Mouse (Mus musculus): ENCODE measurements around the gene Gm28308.

Gene Gm28308

GRCm38 (mm10) chr6:52231885-52232567 is 18.9 kb upstream of the Gm28308 start:
- DNase-seq (ENCODE audit: low spot score) = no peak

DNA sequence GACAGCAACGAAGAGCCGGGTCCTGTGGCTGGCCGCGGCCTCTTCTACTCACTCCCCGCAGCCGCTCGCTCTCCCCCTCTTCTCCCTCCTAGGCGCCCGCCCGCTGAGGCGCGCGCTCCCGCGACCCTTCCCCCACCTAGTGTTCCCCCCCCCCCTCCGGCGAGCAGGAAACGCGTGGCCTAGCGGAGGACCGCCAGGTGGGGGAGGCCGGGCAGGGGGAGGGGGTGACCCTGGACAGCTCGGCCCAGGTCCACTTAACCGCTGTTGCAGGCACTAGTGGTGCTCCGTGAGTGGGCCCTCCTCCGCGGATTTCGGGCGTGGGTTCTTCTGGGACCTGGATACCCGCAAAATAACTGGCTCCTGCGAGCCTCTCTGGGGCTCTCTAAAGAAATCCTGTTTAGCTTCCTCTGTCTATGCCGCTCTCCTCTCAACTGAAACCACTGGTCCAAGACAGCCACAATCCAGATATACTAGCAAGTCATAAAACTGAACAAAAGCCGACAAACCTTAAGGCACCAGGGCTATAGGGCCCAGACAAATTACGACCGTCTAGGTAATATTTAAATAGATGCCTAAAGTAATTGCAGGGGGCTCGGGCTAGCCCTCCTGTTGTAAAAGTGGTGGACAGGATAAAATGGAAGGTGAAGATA is 17.5 kb upstream of the Gm28308 start, which contains the start of gene Hoxa9:
Gene Hoxa9 (minus strand): TSS at position 574 of the 650 bp plus-strand sequence.
- DNase-seq (ENCODE audit: low spot score) = no peak

- DNase-seq (ENCODE audit: low spot score) = no peak
Observed at GRCm38 (mm10) chr6:52229558-52230416, 16.6 kb upstream of the Gm28308 start.

- DNase-seq (ENCODE audit: low spot score) = no peak
Observed at GRCm38 (mm10) chr6:52228475-52229465, 15.6 kb upstream of the Gm28308 start.

- DNase-seq (ENCODE audit: low spot score) = no peak
Observed at GRCm38 (mm10) chr6:52227470-52228222, 14.5 kb upstream of the Gm28308 start.

GRCm38 (mm10) chr6:52226569-52227257 is 13.6 kb upstream of the Gm28308 start:
- no peak for DNase-seq (ENCODE audit: low spot score)

GRCm38 (mm10) chr6:52225612-52226568 is 12.8 kb upstream of the Gm28308 start:
- no peak for DNase-seq (ENCODE audit: low spot score)

GRCm38 (mm10) chr6:52224895-52225611 is 11.9 kb upstream of the Gm28308 start:
- no peak for DNase-seq (ENCODE audit: low spot score)

DNA sequence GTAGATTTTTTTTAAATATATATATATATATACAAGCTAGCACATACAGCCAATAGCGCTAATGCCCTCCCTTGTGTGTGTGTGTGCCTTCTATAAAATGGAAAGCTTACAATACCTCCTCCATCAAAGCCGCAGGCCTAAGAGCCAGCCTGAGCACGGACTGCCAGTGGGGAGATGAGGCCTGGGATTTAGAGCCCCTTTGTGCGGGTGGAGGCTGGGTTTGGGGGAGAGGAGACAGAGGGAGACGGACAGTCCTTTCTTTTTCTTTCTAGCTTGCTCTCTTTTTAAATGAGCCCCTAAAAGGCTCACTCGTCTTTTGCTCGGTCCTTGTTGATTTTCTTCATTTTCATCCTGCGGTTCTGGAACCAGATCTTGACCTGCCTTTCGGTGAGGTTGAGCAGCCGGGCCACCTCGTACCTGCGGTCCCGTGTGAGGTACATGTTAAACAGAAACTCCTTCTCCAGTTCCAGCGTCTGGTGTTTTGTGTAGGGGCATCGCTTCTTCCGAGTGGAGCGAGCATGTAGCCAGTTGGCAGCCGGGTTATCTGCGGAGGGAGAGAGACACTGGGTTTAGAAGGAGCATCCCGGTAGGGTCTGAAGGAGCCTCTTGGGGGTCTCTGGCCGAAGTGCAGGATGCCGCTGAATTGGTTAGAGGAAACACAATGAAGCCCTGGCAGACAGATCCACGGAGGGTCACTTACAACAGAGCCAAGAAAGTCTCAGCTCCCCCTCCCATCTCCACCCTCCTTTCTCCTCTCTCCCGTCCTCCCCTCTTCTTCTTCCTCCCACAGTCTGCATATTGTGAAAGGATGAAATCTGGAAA is 11.0 kb upstream of the Gm28308 start:
- peak; percentile 33 for DNase-seq (ENCODE audit: low spot score)

- peak; percentile 33 for DNase-seq (ENCODE audit: low spot score)
Observed at GRCm38 (mm10) chr6:52222729-52223128, 9.6 kb upstream of the Gm28308 start.

DNA sequence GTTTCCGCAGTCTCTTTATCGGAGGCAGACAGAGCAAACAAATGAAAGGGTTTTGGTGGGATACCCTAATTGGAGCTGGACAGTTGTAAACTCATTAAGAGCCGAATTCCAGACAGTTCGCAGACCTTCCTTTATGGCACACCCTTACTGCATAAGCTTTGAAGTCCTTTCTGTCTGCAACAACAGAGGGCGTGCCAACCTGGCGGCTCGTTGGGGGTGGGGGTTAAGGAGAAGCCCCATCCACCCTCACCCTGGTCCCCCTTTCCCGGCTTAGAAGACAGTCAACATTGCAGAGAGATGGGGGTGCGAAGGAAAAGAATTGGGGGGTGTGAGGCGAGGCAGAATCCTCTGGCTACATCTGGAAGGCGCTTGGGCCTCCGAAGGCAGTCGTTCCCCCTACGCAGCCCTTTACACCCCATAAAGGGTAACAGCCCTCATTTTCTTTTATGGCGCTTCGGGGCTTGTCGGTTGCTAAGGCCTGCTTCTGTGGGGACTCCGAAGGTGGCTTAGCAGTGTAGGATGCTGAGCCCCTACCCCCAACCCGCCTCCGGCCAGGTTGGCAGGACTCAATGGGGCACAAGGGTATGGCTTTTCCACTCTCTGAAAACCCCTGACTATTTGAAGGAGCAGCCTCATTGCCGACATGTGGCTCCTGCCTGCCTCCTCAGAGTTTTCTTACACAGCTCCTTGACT is 9.0 kb upstream of the Gm28308 start:
- peak; percentile 50 for DNase-seq (ENCODE audit: low spot score)

DNA sequence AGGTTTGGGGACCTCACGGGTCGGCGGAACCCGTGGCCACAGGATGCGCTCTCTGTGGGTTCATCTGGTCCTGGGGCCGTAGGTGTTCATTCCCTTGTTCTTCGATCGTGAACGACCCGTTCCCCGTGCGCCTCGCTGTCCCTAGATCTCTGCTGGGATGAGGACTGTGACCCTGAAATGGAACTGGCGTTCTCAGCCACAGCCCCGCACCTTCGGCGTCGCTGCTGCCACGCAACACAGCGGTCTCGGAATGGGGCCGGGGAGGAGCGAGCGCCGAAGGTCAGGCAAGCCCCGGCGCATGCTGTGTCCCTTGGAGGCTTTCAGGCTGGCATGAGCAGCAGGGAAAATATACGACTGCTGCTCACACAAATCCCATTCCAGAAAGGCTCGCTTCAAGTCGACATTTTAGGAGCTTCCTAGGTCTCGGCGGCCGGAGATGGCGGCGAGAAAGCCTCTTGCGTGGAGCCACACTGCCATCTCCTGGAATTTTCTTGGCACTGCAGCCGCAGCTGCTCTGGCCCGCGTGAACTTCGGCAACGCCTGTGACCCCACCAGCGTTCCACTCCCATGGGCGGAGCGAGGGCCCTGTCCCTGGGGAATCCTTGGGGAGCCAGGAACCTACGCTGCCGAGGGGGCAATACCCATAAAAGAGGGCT is 8.3 kb upstream of the Gm28308 start, which contains the start of gene Hoxa7:
Gene Hoxa7 (minus strand): TSS at position 518 of the 656 bp plus-strand sequence.
- DNase-seq (ENCODE audit: low spot score) = peak; percentile 93

DNA sequence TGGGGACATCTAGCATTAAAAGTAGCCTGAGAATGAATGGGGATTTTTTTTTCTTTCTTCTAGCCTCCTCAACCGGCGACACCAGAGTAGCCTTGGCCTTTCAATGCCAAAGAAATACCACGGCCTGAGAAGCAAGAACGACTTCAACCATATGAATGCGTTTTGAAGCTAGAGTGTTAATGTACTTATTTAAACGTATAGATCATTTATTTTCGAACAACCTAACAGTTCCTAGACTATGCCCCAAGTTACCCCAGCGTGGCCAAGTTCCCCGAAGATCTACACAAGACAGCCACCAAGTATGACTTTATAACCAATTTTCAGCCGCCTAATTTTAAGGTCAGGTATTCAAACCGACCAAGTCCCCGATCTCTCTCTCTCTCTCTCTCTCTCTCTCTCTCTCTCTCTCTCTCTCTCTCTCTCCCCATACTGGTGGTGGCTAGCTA is 7.7 kb upstream of the Gm28308 start:
- DNase-seq (ENCODE audit: low spot score) = no peak

- DNase-seq (ENCODE audit: low spot score) = peak; percentile 39
Observed at GRCm38 (mm10) chr6:52220003-52220864, 7.1 kb upstream of the Gm28308 start.
